Mouse (Mus musculus) heart, postnatal 0 days (tissue): ENCODE results near the gene Serpina3a.

Experiments used
- CTCF ChIP-seq: IDR thresholded peaks from 2 replicates; pipeline ENCODE4 v1.5.1; 2016; ENCODE audit warnings: antibody characterized with exemption, control low read depth, low read depth
- EP300 ChIP-seq: IDR thresholded peaks from 2 replicates; pipeline ENCODE4 v1.6.1; 2016; ENCODE audit warnings: antibody characterized with exemption, low read depth

- TF ChIP-seq CTCF (peak; percentile 76), EP300 (no peak)
Observed at GRCm38 (mm10) chr12:104069620-104070019, 42.9 kb upstream of the Serpina3a start.
